Mouse (Mus musculus) ES-Bruce4 (cell line): Measurements from ENCODE around the gene Rabep1. TPM values are rescaled to one million over a fixed set of nuclear protein-coding genes. Genes with fewer than 3 reads are reported as not detected.

Experiments used
- H3K27ac ChIP-seq: 2 replicates; pipeline ENCODE4 v1.5.1; 2012; ENCODE audit warnings: low read length, inconsistent platforms; ENCODE audit not compliant: insufficient read depth
- H3K27me3 ChIP-seq: 2 replicates; pipeline ENCODE4 v1.6.1; 2012; ENCODE audit warnings: mild to moderate bottlenecking, low read length, inconsistent platforms; ENCODE audit not compliant: control insufficient read depth, poor library complexity, insufficient read depth, severe bottlenecking
- H3K36me3 ChIP-seq: 2 replicates; pipeline ENCODE4 v1.6.1; 2012; ENCODE audit warnings: inconsistent platforms, mild to moderate bottlenecking, low read length, moderate library complexity; ENCODE audit not compliant: control insufficient read depth, poor library complexity, insufficient read depth, severe bottlenecking
- H3K4me1 ChIP-seq: one replicate; pipeline ENCODE4 v1.8.1; 2011; ENCODE audit warnings: low read length; ENCODE audit not compliant: control insufficient read depth, insufficient read depth
- H3K4me3 ChIP-seq: 2 replicates; pipeline ENCODE4 v1.5.1; 2011; ENCODE audit warnings: low read depth, mild to moderate bottlenecking, low read length
- H3K9ac ChIP-seq: 2 replicates; pipeline ENCODE4 v1.6.1; 2012; ENCODE audit warnings: low read depth, mild to moderate bottlenecking, inconsistent platforms; ENCODE audit not compliant: poor library complexity, severe bottlenecking
- H3K9me3 ChIP-seq: replicated peaks from 2 replicates; pipeline ENCODE4 v1.6.1; 2012; ENCODE audit warnings: mild to moderate bottlenecking, low read length, inconsistent platforms; ENCODE audit not compliant: control insufficient read depth, poor library complexity, insufficient read depth, severe bottlenecking
- CTCF ChIP-seq: IDR thresholded peaks from one replicate; pipeline ENCODE4 v1.8.1; 2011; ENCODE audit warnings: low read depth, low read length
- EP300 ChIP-seq: IDR thresholded peaks from 2 replicates; pipeline ENCODE4 v1.6.1; 2011; ENCODE audit warnings: low read depth, low read length; ENCODE audit not compliant: insufficient read depth
- POLR2A ChIP-seq: IDR thresholded peaks from one replicate; pipeline ENCODE4 v1.8.1; 2011; ENCODE audit warnings: low read length; ENCODE audit not compliant: insufficient read depth
- polyA plus RNA-seq: library from polyadenylated mRNA; stranded (reverse); fragments of >200 nt; gene quantifications from 2 replicates; pipeline ENCODE4 v1.2.4, GENCODE M21; 2011; ENCODE audit warnings: low read depth; ENCODE audit not compliant: missing spikeins, insufficient read depth, insufficient read length

Gene Rabep1
- polyA plus RNA-seq, 1 experiment = 50.9 TPM

GRCm38 (mm10) chr11:70970560-70971540, 126.3 kb downstream of the Rabep1 start:
- Histone ChIP-seq H3K36me3 (peaks cover 31% of the 10 kb centered on the region), H3K4me1 (no peaks in the 10 kb centered on the region), H3K9me3 (no peaks in the 10 kb centered on the region), H3K27me3 (no peaks in the 10 kb centered on the region), H3K27ac (no peak overlapping the region), H3K4me3 (peak overlapping the region; percentile 81), H3K9ac (peak overlapping the region; percentile 32)
- TF ChIP-seq CTCF (peak; percentile 9), EP300 (no peak), POLR2A (no peak)

GRCm38 (mm10) chr11:70972586-70972985, 128.0 kb downstream of the Rabep1 start:
- H3K9me3 ChIP-seq = no peaks in the 10 kb centered on the region
- no peak overlapping the region for H3K4me3 ChIP-seq
- H3K27ac ChIP-seq = no peak overlapping the region
- no peaks in the 10 kb centered on the region for H3K4me1 ChIP-seq
- TF ChIP-seq POLR2A (no peak), EP300 (no peak), CTCF (no peak)
- no peaks in the 10 kb centered on the region for H3K27me3 ChIP-seq
- peaks cover 36% of the 10 kb centered on the region for H3K36me3 ChIP-seq
- H3K9ac ChIP-seq = no peak overlapping the region

GRCm38 (mm10) chr11:70973947-70974346, 129.4 kb downstream of the Rabep1 start:
- Histone ChIP-seq H3K9me3 (no peaks in the 10 kb centered on the region), H3K27ac (no peak overlapping the region)
- TF ChIP-seq CTCF (no peak), EP300 (no peak), POLR2A (no peak)

GRCm38 (mm10) chr11:70975193-70975592, 130.6 kb downstream of the Rabep1 start:
- TF ChIP-seq POLR2A = no peak
- no peaks in the 10 kb centered on the region for H3K27me3 ChIP-seq
- no peak overlapping the region for H3K27ac ChIP-seq
- no peaks in the 10 kb centered on the region for H3K4me1 ChIP-seq
- H3K9ac ChIP-seq = no peak overlapping the region
- H3K4me3 ChIP-seq = no peak overlapping the region
- peaks cover 56% of the 10 kb centered on the region for H3K36me3 ChIP-seq
- no peaks in the 10 kb centered on the region for H3K9me3 ChIP-seq

More at GRCm38 (mm10) chr11:70973947-70974346, 129.4 kb downstream of the Rabep1 start:
- Histone ChIP-seq H3K9ac (no peak overlapping the region), H3K4me1 (no peaks in the 10 kb centered on the region), H3K27me3 (no peaks in the 10 kb centered on the region), H3K36me3 (peaks cover 44% of the 10 kb centered on the region), H3K4me3 (no peak overlapping the region)

GRCm38 (mm10) chr11:70977293-70977692, 132.7 kb downstream of the Rabep1 start:
- Histone ChIP-seq H3K9ac (no peak overlapping the region), H3K4me3 (no peak overlapping the region), H3K4me1 (no peaks in the 10 kb centered on the region), H3K36me3 (peaks cover 70% of the 10 kb centered on the region), H3K27me3 (no peaks in the 10 kb centered on the region), H3K9me3 (no peaks in the 10 kb centered on the region), H3K27ac (0 out of 2 replicates have a peak overlapping the region, but pooled peaks have one; percentile 3)
- TF ChIP-seq EP300 (no peak), CTCF (no peak), POLR2A (no peak)

DNA sequence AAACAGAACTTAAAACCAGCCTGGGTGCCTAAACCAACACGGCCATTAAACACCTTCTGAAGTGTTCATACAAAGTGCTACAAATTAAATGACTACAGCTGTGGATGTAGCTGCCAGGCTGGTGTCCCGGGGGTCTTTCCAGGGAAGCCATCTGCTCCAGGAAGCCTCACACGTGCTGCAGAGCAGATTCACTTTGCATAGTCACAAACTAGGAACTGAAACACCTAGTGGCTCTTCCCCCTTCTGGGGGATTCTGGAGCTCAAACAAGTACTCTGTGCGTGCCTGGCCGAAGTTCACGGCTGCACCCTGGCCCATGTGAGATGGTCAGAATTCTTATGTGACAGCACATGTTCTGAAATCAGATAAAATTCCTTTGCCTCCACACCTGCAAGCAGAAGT, 135.7 kb downstream of the Rabep1 start:
- no peak overlapping the region for H3K4me3 ChIP-seq
- H3K36me3 ChIP-seq = peaks cover 65% of the 10 kb centered on the region

More for the DNA sequence above, 135.7 kb downstream of the Rabep1 start:
- Histone ChIP-seq H3K4me1 (no peaks in the 10 kb centered on the region), H3K9me3 (no peaks in the 10 kb centered on the region), H3K27ac (no peak overlapping the region), H3K9ac (0 out of 2 replicates have a peak overlapping the region, but pooled peaks have one; percentile 24), H3K27me3 (no peaks in the 10 kb centered on the region)
- TF ChIP-seq POLR2A (no peak), EP300 (no peak), CTCF (no peak)
